Mouse (Mus musculus): ENCODE results near the gene Serac1.

DNA sequence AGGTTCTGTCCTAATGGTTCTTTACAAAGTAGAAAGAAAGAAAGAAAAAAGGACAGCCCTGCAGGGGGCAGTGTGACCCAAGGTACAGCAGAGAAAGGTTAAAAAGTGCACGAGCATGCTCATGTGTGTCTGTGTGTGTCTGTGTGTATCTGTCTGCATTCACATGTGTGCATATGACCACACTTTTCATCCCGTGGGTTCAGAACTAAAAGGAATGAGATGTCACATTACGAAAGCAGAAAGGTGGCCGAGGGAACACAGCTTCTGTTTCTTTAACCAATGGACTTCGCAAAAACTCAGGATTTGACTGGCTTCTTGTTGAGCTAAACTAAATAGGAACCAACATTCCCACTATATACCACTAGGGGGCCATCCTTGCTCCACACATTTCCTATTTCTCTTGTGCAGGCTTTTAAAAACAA lies 24.6 kb downstream of the Serac1 start:
- no peak for TF ChIP-seq POLR2A (IDR thresholded peaks at IDR 0.05; ENCODE audit: borderline replicate concordance, extremely low read depth, insufficient read depth, insufficient read length, poor library complexity, severe bottlenecking)
- TF ChIP-seq CTCF (IDR thresholded peaks at IDR 0.05; ENCODE audit: borderline replicate concordance, extremely low read depth, insufficient read depth, insufficient read length) = peak; percentile 33
